Mouse (Mus musculus) sigmoid colon, adult 10 weeks (tissue): ENCODE measurements around the gene Malrd1. TPM values are rescaled to one million over a fixed set of nuclear protein-coding genes. Genes with fewer than 3 reads are reported as not detected.

ENCODE experiments used
- polyA plus RNA-seq: library from polyadenylated mRNA; stranded (reverse); fragments of 350-450 nt; fragmentation: Illumina TruSeq; extraction: RNeasy Lipid Tissue Mini Kit (QIAGEN cat#74804); gene quantifications from one replicate; pipeline ENCODE4 v1.2.3, GENCODE M21; 2014; ENCODE audit warnings: low read depth, low replicate concordance

The Malrd1 gene
- 1.8 TPM for polyA plus RNA-seq

GRCm38 (mm10) chr2:15526241-15526924 is at the start of gene Malrd1:
Gene Malrd1 (plus strand): TSS chr2:15526479.

